Mouse (Mus musculus): Measurements from ENCODE around the gene Mkrn1.

DNA sequence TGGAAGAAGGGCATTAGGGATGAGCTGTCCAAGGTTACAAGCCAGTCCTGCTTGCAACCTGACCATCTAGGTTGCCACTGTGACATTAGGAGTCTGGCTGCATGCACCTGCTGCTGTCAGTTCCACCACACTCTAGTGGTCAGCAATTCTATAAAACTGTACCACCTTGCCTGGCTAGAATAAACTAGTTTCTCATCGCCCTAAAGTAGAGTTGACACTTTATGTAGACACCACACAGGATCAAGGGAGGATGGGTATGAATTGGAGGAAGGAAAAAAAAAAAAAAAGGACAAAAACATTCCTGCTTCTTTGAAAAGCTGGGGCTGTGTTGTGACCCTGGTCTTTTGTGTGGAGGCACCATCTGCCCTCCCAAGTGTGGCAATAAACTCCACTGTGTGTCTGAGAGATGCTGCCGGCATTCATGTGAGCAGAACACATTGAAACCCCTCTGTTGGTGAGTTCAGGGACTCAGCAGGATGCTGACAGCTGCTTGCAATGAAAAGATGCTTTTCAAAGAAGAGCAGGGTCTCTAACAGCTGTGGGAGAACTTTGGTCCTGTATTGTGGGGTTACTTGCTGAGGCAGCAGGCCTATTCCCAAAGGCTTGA lies 14.7 kb upstream of the Mkrn1 start:
- TF ChIP-seq CTCF (IDR thresholded peaks at IDR 0.05; ENCODE audit: borderline replicate concordance, insufficient read depth, low read length) (no peak), POLR2A (IDR thresholded peaks at IDR 0.05; ENCODE audit: low read depth, low read length) (no peak)

Measured in embryonic fibroblast, embryonic 13.5 days (primary cell).